Mouse (Mus musculus) testis, postnatal 10 days (tissue): Measurements from ENCODE around the gene Nckap5.
A peak's percentile ranks its signal among the peaks of the same experiment; 100 is the strongest.

Experiments used
- DNase-seq: peaks from one replicate; pipeline ENCODE4 v3.0.0; 2021; ENCODE audit warnings: low spot score

Gene Nckap5

GRCm38 (mm10) chr1:126360111-126360510 lies 470.5 kb downstream of the Nckap5 start:
- DNase-seq, result no peak

DNA sequence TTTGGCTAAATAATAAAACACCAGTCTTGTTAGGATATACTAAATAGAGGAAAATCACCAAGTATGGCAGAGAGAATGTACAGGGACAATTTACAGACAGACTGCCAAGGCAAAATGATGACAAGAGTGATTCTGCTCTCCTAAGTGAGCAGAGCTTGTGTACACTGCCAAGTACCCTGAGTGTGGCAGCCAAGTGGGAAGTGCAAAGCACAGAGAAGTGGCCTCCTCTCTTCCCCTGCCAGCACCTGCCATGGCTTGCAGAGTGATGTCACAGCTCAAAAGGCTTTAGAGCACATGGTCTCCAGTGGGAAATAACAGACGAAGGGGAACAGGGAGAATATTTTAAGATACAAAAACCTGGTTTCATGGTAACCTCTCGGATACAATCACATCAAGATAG lies 488.8 kb downstream of the Nckap5 start:
- DNase-seq, result no peak

GRCm38 (mm10) chr1:126339250-126339649 lies 491.3 kb downstream of the Nckap5 start:
- DNase-seq, result no peak

GRCm38 (mm10) chr1:126334202-126334601 lies 496.4 kb downstream of the Nckap5 start:
- no peak for DNase-seq

DNA sequence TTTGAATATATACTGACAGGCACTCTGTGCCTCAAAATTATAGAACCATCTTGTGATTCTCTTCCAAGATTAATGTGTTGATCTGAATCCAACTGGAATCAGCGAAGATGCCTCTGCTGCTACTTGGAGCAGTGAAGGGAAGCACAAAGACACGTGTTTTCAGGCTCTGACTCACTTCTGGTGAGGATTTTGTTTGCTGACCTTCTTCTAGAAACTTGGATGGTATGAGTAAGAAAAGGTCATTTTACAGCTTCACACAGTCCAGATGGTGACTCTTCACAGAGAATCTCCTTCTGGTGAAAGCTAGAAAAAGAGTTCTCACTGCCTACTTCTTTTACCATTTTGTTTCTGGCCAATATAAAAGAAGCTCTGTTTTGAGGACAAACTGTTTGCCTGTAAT lies 498.6 kb downstream of the Nckap5 start:
- no peak for DNase-seq

DNA sequence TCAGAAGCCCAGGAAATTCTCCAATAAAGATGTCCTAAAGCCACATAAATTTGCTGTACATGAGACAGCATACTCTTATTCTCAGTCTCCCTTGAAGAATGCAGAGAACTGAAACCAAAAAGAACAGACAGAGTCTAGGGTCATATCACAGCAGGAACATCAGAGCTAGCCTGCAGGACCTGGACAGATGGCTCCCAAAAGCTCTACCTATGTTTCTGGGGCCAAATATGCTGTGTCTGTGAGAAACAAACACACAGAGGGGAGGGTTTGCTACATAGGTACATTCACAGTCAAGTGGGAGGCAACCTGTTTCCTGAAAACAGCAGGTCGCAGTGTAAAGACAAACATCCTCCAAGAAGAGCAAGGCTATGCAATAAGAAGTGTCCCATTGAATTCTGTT lies 509.9 kb downstream of the Nckap5 start:
- no peak for DNase-seq

GRCm38 (mm10) chr1:126317874-126318607 lies 512.6 kb downstream of the Nckap5 start:
- DNase-seq, result no peak

DNA sequence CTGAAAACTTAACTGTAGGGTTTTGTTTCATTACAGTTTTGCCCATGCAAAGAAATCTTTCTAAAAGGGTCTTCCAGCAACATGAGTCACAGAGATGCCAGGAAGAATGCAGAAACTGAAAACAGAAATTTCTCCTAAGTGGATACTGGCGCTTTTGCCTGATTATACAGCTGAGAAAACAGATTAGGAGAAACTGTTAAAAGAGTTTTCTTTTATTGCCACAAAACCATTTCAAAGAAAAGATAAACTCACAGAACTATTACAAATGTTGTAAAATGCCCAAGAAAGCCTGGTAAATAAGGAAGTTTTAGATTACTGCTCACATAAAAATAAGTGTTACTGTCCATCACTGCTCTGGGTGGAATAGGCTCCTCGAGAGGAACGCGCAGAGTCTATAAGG lies 513.3 kb downstream of the Nckap5 start:
- no peak for DNase-seq

GRCm38 (mm10) chr1:126316866-126317265 lies 513.7 kb downstream of the Nckap5 start:
- peak; percentile 51 for DNase-seq

DNA sequence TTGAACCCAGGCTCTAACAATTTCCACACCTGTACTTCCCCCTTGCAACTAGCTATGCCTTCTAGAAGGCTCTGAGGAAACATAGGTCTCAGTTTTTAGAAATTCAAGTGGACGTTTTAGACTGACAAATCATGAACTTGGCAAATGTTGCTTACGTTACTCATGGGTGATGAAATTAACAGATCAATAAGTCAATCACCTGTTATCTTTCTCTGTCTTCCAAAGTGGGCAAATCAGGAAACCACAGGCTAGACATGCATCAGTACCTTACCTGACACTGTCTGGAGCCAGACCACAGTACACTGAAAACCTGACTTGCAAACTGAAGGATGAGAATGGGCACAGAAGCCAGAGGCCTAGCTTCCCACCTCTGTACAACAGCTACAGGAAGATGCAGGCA lies 529.5 kb downstream of the Nckap5 start:
- DNase-seq, result no peak

GRCm38 (mm10) chr1:126264931-126265330 lies 565.7 kb downstream of the Nckap5 start:
- DNase-seq, result no peak

DNA sequence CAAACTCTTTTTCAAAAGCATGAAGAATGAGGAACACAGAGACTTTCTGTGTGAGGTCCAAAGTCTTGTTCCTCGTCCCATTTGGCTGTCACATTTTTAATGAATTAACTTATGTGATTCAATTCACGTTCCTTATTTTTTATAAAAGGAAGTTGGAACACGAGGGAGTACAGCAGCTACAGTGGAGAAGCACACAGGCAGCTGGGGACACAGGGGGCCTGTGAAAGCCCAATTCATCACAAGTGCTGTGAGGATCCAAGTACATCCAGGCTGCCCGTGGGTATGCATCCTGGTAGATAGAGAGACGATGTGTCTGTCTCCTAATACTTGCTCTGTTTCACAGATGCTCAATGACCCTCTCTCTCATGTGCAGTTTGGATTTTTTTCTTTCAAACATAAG lies 576.2 kb downstream of the Nckap5 start:
- DNase-seq, result no peak

- no peak for DNase-seq
Measured at GRCm38 (mm10) chr1:126253934-126254333, 576.7 kb downstream of the Nckap5 start.

DNA sequence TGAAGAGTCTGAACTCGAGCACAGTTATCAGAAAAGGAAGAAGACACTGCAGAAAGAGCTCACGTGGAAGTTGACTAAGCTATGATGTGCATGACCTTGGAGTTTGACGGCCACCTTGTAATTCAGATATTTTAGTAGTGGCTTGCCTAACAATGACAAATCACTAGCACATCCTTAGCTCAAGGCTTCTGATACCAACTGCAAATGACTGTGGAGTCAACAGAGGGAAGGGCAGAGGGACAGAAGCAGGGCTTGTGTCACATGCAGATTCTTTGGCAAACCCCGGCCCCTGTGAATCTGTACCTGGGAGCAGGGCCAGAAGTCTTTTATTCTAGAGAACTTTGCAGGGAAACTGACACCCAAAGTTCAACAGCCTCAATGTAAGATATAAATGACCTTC lies 597.4 kb downstream of the Nckap5 start:
- DNase-seq, result no peak

GRCm38 (mm10) chr1:126231199-126231598 lies 599.4 kb downstream of the Nckap5 start:
- DNase-seq, result no peak

GRCm38 (mm10) chr1:126210212-126210611 lies 620.4 kb downstream of the Nckap5 start:
- no peak for DNase-seq

DNA sequence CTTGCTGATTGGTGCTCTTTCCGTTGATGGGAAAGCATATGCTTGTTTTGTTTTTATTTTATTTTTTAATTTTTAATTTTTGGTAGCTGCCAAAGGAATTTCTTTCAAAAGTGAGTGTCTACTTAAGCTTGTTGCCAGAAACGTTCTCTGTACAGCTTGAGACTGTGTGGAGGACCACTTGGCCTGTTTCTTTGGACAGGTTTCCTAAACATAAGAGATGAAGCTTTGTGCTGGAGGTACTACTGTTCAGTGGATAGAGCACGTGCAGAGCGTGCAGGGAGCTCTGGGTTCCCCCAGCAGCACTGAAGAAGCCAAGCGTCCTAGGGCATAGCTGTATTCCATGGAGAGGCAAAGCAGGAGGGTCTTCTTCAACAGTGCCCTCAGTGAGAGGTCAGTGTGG lies 620.9 kb downstream of the Nckap5 start:
- DNase-seq, result no peak

- no peak for DNase-seq
Measured at GRCm38 (mm10) chr1:126209131-126209530, 621.5 kb downstream of the Nckap5 start.

- no peak for DNase-seq
Measured at GRCm38 (mm10) chr1:126196937-126197336, 633.7 kb downstream of the Nckap5 start.

DNA sequence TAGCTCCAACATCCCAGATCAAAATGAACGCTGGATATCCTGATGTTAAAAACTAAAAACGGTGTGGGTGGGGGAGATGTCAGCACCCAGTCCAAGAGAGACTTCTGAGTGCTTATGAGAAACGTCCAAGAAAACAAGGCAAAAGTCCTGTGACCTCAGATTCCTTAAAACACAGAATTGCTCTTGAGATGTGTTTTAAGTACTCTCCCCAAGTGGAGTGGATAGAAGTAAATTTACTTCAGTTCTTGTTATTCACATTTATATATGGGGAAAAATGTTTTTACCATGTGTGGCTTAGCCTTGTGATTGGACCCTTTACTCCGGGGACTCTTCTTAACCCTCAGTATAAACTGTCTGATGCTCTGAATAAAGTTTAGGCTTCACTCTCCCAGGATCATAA lies 640.2 kb downstream of the Nckap5 start:
- no peak for DNase-seq

- no peak for DNase-seq
Measured at GRCm38 (mm10) chr1:126183751-126184150, 646.8 kb downstream of the Nckap5 start.

DNA sequence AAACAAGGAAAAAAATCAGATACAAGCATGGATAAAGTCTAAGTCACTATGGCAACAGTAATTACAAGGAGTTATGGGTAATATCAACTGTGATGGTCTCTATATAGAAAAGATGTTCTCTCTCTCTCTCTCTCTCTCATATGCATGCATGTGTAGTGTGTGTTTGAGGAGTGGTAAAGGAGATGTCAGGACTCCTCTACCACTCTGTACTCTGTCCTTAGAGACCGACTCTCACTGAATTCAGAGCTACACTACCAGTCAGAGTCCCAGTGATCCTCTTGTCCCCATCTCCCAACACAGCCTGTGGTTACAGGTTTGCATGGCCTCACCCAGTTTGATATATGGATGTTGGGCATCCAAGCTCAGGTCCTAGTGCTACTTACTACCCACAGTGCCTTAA lies 662.0 kb downstream of the Nckap5 start:
- DNase-seq, result no peak

DNA sequence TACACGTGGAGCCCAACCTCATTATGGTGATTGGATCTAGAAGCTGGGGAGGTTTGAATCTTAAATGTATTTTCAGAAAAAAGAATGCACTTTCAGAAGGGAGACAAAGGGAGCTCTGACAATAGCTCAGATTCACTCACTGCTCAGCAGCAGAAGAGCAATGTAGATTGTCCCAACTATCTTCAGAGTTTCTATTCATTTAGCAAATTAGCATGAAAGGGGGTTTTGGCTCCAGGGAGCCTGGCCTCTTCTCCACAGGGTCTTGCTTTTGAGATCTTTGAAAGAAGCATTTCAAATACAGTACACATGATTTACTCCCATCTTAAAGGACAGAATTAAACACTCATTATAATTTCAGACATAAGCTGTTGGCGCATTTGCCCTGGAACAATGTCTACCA lies 662.5 kb downstream of the Nckap5 start:
- no peak for DNase-seq

- DNase-seq, result no peak
Measured at GRCm38 (mm10) chr1:126167546-126167945, 663.1 kb downstream of the Nckap5 start.
